Mouse (Mus musculus) thymus, adult 18-20 months (tissue): ENCODE results near the gene Xpr1.
A peak's percentile ranks its signal among the peaks of the same experiment; 100 is the strongest.

Experiments
- DNase-seq, 2 experiments: peaks; one replicate each; pipeline ENCODE4 v3.0.0; 2022; ENCODE audit warnings: mixed read lengths in 2 of 2

The Xpr1 gene

GRCm38 (mm10) chr1:155249896-155250295, 167.3 kb downstream of the Xpr1 start:
- no peak for DNase-seq

- no peak for DNase-seq
Measured at GRCm38 (mm10) chr1:155248041-155248440, 169.2 kb downstream of the Xpr1 start.

GRCm38 (mm10) chr1:155247441-155247840, 169.8 kb downstream of the Xpr1 start:
- DNase-seq = no peak

- DNase-seq = no peak
Measured at GRCm38 (mm10) chr1:155245516-155245915, 171.7 kb downstream of the Xpr1 start.

- no peak for DNase-seq
Measured at GRCm38 (mm10) chr1:155244771-155245211, 172.4 kb downstream of the Xpr1 start.

GRCm38 (mm10) chr1:155243797-155244770, 173.1 kb downstream of the Xpr1 start, which contains the start of gene BC034090:
TSS of gene BC034090 (minus strand) at chr1:155244444.
- DNase-seq = no peak

GRCm38 (mm10) chr1:155242488-155242745, 174.8 kb downstream of the Xpr1 start:
- no peak for DNase-seq

GRCm38 (mm10) chr1:155241701-155242487, 175.3 kb downstream of the Xpr1 start:
- no peak for DNase-seq

- no peak for DNase-seq
Measured at GRCm38 (mm10) chr1:155239962-155240717, 177.1 kb downstream of the Xpr1 start.

- no peak for DNase-seq
Measured at GRCm38 (mm10) chr1:155239169-155239568, 178.0 kb downstream of the Xpr1 start.

GRCm38 (mm10) chr1:155238126-155238525, 179.1 kb downstream of the Xpr1 start:
- DNase-seq = no peak

- no peak for DNase-seq
Measured at GRCm38 (mm10) chr1:155237390-155237789, 179.8 kb downstream of the Xpr1 start.

GRCm38 (mm10) chr1:155236306-155237024, 180.8 kb downstream of the Xpr1 start:
- DNase-seq = no peak

- DNase-seq = no peak
Measured at GRCm38 (mm10) chr1:155235641-155236040, 181.6 kb downstream of the Xpr1 start.

- DNase-seq = peak; percentile 49 to 57
Measured at GRCm38 (mm10) chr1:155233931-155234607, 183.1 kb downstream of the Xpr1 start.

GRCm38 (mm10) chr1:155233378-155233777, 183.8 kb downstream of the Xpr1 start:
- DNase-seq = no peak

GRCm38 (mm10) chr1:155232786-155233185, 184.4 kb downstream of the Xpr1 start:
- DNase-seq = no peak

- DNase-seq = no peak
Measured at GRCm38 (mm10) chr1:155232385-155232784, 184.8 kb downstream of the Xpr1 start.

- no peak for DNase-seq
Measured at GRCm38 (mm10) chr1:155229464-155230411, 187.5 kb downstream of the Xpr1 start.
